Mouse (Mus musculus): ENCODE data around the gene Ipo8.

The Ipo8 gene

DNA sequence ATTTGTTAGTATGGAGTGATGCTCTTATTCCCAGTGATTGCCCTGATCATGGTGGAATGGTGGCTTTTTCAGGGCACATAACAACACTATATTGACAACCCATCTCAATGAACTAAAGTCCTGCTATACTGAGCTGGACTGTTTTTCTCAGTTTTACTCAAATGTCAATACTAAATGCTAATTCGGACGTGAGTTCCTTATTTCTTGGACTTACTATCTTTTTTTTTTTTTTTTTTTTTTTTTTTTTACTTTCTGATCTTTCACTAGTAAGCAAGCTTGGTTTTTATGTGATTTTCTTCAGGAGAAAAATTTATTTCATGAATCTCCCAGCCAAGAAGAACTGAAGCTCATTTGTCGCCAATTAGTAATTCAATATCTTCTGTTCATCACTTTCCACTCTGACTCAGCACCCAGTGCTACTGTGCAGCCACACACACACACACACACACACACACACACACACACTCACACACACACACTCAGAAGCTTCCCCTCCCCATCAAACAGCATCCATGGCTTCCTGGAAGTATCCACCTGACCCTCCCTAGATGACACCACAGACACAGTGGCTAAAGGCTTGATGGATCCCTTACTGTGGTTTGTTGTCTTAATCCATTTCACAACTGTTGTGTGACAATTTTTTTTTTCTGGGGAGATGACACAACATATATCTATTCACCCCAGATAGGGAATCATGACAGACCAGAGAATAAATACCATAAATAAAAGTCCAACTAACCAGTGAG is 69.1 kb downstream of the Ipo8 start:
- intact Hi-C loops (cut with DNase I): no loop called here

DNA sequence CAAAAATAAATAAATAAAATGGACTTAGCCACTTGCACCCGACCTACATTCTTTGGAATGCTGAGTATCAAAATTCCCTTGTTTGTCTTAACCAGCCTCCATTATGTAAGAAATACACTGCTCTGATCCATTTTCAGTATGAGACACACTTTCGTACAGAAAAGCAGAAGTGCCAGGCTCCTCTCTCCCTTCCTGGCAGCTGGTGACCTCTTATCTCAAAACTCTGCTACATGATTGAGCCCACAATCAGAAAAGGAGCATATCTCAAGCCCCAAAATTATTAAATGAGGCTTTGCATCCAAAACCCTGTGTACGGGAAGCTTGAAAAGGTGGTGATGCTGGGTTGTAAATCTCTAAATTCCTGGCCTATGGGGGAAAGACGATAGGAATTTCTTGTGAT is 69.8 kb downstream of the Ipo8 start:
- intact Hi-C loops (cut with DNase I): no loop called here

DNA sequence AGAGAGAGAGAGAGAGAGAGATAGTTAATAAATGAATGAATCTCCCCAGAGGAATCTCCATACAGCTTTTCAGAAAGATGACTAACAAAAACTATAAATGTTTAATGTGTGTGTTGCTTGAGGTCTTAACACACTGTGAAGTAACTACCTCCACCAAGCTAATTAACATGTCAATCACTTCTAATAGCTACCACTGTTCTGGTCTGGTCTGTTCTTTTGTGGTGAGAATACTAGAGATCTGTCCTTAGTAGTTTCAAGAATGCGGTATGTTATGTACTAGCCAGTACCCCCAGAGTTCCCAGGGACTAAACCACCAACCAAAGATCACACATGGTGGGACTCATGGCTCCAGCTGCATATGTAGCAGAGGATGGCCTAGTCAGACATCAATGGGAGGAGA is 74.7 kb downstream of the Ipo8 start:
- intact Hi-C loops (cut with DNase I): no loop called here

DNA sequence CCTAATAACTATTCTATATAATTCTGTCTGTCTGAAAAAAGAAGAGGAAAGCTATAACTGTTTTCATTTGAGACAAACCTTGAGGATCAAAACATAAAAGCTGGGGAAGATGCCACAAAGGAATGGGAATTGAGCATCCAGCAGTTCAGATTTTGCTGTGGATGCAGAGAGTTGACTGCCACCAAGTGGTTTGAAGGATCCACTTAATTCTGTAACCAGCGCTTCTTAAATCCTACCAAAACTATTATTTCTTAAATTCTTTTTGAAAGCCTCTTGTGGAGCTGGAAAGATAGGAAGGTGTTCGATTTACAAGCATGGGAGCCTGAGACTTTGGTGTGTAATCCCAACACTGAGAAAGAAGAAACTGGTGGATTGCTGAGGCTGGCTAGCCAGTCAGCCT is 79.9 kb downstream of the Ipo8 start:
- intact Hi-C loops (cut with DNase I): no loop called here

DNA sequence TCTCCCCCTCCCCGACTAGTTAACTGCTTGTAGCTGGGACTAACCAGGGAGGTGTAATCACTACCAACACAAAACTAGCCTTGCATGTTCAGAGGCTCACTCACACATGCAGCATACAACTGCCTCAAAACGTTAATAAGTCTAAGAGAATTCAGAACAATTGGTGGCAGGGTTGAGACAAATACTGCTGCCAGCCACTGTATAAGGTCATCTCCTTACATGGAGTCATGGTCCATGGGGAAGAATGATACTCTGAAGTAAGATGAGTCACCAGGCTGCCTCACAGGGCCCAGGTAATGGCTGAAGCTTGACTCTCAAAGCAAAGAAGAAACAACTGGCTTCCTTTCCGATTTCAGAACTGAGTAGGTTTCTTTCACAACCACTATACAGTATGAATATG is 81.1 kb downstream of the Ipo8 start:
- intact Hi-C loops (cut with DNase I): no loop called here

DNA sequence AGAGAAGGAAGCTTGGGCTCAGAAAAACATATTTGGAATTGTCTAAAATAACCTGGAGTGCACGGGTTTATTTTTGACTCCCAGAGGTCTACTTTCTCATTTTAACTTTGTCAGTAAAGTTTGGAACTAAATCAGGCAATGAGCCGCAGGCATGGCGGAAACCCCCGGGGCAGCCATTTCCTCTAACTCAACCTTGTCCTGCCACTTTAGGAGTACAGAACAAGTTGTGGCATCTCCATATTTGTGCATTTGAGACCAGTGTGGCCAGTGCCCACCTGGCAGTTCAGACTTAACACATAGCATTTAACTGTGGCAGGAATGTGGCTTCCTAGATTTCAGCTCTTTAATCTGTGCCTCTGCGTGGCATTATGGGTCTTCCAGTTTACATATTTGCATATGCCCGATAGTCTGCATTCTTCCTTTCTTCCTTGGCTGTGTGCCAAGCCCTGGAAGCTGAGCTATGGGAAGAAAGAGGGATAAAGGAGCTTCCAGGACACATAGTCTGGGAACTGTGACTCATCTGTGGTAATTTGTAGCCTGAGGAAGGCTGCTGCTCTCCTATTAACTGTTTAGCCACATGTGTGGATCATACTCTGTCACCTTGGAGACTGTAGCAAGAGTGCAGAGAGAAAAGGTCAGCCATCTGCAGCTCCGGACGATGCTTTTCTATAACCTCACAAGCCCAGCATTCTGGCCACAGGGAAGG is 90.6 kb downstream of the Ipo8 start:
- intact Hi-C loops (cut with DNase I): no loop called here

DNA sequence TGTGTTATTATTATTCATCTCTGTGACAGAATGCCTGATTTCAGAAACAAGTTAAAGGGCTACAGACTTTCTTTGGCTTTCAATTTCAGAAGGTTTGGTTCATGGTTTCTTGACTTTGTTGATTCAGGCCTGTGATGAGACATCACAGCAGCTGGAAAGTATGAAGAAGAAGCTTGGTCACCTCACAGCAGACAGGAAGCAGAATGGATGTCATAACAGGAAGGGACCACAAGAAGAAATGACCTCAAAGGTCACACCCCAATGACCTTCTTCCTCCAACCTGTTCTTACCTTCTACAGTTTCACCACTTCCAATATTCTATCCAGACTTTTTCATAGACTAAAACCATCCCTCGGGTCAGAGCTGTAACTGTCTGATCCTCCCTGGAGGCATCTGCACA is 94.9 kb downstream of the Ipo8 start:
- intact Hi-C loops (cut with DNase I): no loop called here

DNA sequence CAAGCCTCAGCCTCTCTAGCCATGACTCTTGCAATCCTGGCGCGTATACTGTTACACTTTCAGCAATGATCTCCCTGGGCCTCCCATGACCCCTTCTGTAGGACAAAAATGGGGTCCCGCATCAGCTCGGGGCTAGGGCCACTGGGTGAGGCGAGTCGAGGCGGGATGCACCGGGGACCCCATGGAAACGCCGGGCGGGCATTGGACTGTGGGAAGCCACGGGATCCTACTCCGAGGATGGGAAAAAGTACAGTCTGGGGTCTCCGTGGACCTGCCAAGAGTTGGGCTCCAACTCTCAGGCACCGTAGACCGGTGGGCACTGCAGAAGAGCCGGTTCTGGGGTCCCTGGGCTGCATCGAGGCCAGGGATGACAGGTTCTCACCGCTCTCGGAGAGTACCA is 97.3 kb downstream of the Ipo8 start:
- intact Hi-C loops (cut with DNase I): no loop called here

DNA sequence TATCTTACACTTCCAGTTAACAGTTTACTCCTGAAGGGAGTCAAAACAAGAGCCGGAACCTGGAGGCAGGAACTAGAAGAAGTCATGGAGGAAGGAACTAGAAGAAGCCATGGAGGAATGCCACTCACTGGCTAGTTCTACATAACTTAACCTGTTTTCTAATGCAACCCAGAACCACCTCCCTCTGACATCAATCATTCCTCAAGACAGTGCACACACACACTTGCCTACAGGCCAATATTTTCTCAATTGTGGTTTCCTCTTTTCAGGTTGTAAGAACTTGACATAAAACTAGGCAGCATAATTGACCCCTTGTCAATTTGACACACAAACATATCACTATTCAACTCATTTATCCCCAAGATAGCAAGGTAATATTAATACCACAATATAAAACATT is 98.3 kb downstream of the Ipo8 start:
- intact Hi-C loops (cut with DNase I): no loop called here

DNA sequence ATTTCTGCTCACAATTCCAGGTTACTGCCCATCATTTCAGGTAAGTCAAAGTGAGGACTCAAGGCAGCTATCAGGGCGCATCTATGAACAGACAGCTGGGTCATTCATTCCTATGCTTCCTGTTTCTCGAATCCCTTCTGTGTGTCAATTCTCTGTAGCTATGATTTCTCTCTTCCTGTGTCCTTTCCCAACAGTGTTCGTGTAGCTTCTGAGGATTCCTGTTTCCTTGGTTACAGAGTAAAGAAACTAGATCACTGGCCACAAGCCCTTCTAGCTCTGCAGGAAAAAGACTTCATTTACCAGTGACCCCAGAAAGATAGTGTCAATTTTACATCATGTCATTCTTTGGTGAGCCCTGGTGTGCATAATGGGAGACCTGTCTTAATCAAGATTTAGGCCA is 102.7 kb downstream of the Ipo8 start:
- intact Hi-C loops (cut with DNase I): no loop called here

DNA sequence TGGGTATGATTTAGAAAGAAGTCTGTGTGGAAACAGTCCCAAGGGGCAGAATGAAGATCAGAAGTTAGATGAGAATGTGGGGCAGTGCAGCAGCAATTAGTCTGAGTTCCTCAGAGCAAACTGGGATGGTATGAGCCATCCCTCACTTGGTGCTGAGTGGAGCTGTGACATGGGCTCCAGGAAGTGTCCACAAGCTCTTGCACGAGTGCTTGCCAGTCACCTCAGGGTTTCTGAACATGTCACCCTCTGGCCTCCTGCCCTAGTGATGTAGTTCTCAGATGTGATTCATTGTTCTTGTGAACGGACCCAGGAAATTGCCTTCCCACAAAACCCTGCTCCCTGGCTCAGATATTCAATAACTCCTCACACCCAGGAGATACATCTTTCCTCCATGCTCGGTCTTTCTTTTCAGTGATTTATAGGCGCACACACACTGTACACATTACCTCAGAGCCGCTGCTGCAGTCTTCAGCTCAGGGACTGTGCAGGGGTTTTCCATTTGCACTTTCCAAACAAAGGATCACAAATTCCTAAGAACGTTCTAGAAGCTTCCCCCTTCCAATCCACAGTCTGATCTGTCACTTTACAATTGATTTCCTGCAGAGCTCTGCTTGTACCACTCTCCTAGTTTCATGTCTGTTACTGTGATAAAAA is 103.3 kb downstream of the Ipo8 start:
- intact Hi-C loops (cut with DNase I): no loop called here

DNA sequence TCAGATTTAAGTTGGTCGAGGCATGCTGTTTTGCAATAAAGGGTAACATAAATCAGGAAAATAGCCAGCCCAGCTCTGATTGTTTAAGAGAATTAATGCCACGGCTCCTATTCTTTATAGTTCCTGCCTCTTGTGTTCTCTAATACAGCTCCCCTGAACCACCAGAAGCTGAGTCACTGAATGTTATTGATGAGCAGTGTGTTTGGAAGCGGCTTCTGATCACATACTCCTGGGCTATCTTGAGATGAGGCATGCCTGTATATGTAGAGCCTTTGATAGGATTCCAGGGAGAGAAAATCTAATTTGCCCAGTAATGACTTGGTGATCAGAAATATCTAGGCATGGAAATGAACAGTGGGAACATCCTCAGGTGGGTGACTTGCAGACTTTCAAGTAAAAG is 106.8 kb downstream of the Ipo8 start:
- intact Hi-C loops (cut with DNase I): no loop called here

Data from adrenal gland (tissue).